Mouse (Mus musculus) liver, embryonic 14.5 days (tissue): Measurements from ENCODE around the gene Kansl2. TPM values are rescaled to one million over a fixed set of nuclear protein-coding genes. Genes with fewer than 3 reads are reported as not detected.

Experiments
- ATAC-seq: fragments of 200-750 bp; cut with Nextera tagmentation; 2 replicates; pipeline ENCODE4 v1.8.0; 2017; ENCODE audit warnings: moderate number of reproducible peaks, mild to moderate bottlenecking, moderate library complexity; ENCODE audit not compliant: insufficient read depth
- DNase-seq, 3 experiments: peaks; one replicate each; pipeline ENCODE4 v3.0.0-alpha.2; 2012 to 2013; ENCODE audit warnings: low read depth in 3 of 3, low spot score in 3 of 3
- H3K27ac ChIP-seq: fragments of 300-500 bp; sonication (generic); 2 replicates; pipeline ENCODE4 v1.5.1; 2014; ENCODE audit warnings: moderate library complexity, mild to moderate bottlenecking, control low read depth, inconsistent platforms
- H3K27me3 ChIP-seq: fragments of 300-500 bp; sonication (generic); 2 replicates; pipeline ENCODE4 v1.6.1; 2014; ENCODE audit warnings: mild to moderate bottlenecking, low read length, moderate library complexity; ENCODE audit not compliant: control insufficient read depth, insufficient read depth
- H3K36me3 ChIP-seq: fragments of 300-500 bp; sonication (generic); replicated peaks from 2 replicates; pipeline ENCODE4 v1.6.1; 2014; ENCODE audit warnings: low read depth; ENCODE audit not compliant: control insufficient read depth, insufficient read depth
- H3K4me1 ChIP-seq, 2 experiments: fragments of 200-500 bp in 1 of 2; fragments of 300-500 bp in 1 of 2; sonication (generic) in 1 of 2; replicated peaks; 2 replicates each; pipeline ENCODE4 v1.6.1; 2012 to 2014; ENCODE audit warnings: antibody characterized with exemption in 1 of 2, inconsistent platforms in 1 of 2, low read length in 1 of 2; ENCODE audit not compliant: control insufficient read depth in 2 of 2, insufficient read depth in 2 of 2
- H3K4me2 ChIP-seq: fragments of 300-500 bp; sonication (generic); 2 replicates; pipeline ENCODE4 v1.6.1; 2014; ENCODE audit warnings: low read depth, mild to moderate bottlenecking, control low read depth, moderate library complexity
- H3K4me3 ChIP-seq, 2 experiments: fragments of 200-500 bp in 1 of 2; fragments of 300-500 bp in 1 of 2; sonication (generic) in 1 of 2; 2 replicates each; pipeline ENCODE4 v1.5.1; 2012 to 2014; ENCODE audit warnings: low read depth in 2 of 2, low read length in 2 of 2, mild to moderate bottlenecking in 2 of 2, control low read depth in 1 of 2, inconsistent platforms in 1 of 2, moderate library complexity in 1 of 2; ENCODE audit not compliant: insufficient read depth in 1 of 2
- H3K9ac ChIP-seq: fragments of 300-500 bp; sonication (generic); replicated peaks from 2 replicates; pipeline ENCODE4 v1.6.1; 2014; ENCODE audit warnings: mild to moderate bottlenecking, control low read depth, moderate library complexity
- H3K9me3 ChIP-seq: fragments of 300-500 bp; sonication (generic); 2 replicates; pipeline ENCODE4 v1.6.1; 2016; ENCODE audit warnings: low read length, mixed read lengths; ENCODE audit not compliant: control insufficient read depth
- CTCF ChIP-seq: IDR thresholded peaks from 2 replicates; pipeline ENCODE4 v1.5.1; 2016; ENCODE audit warnings: antibody characterized with exemption, low read depth, control low read depth
- EP300 ChIP-seq: IDR thresholded peaks from 2 replicates; pipeline ENCODE4 v1.6.1; 2016; ENCODE audit warnings: antibody characterized with exemption, low read depth
- WGBS: fragments of 180-500 bp; shearing (Covaris S2); extraction: QIAGEN DNeasy Blood & Tissue Kit; methylation state at CpG from one replicate; pipeline ENCODE4 v1.1.7; 2014; ENCODE audit not compliant: insufficient replicate concordance; 5-methylcytosine and 5-hydroxymethylcytosine counted together
- polyA plus RNA-seq, 2 experiments: library from polyadenylated mRNA; depleted of rRNA in 1 of 2; stranded (reverse) in 1 of 2; unstranded in 1 of 2; fragments of >200 nt; fragmentation: Nextera tagmentation in 1 of 2; extraction: Ambion mirVana in 1 of 2; gene quantifications; 2 replicates each; pipeline versions ENCODE4 v1.2.1 to v1.2.3; 2012 to 2014

Kansl2 gene
- polyA plus RNA-seq, 2 experiments: 21.7 to 31.1 TPM

DNA sequence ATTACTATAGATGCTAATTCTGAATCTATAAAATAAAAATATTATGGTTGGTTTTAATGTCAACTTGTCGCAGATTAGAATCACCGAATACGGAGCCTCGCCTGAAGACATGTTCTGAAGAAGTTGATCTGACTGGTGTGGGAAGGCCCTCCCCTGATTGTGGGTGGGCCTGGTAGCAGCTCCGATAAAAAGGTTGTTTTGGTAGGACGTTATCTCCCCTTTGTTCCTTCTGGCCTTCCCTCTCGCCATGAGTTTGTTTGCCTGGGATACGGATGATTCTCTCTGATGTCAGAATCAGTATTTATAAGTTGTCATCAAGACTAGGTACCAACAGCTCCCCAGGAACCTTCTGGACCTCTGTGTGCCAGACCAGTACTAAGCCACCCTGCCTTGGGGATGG is 21.8 kb downstream of the Kansl2 start:
- WGBS: 34% methylated on average over 8 of the region's 8 CpGs
- no peaks in the 10 kb centered on the region for H3K27me3 ChIP-seq
- TF ChIP-seq EP300: no peak
- no peak for TF ChIP-seq CTCF
- DNase-seq (no peak), ATAC-seq (no peak)
- H3K9me3 ChIP-seq: no peaks in the 10 kb centered on the region
- peaks cover 0 to 3% of the 10 kb centered on the region in 2 experiments; a peak in 2 of 4 replicates for H3K4me1 ChIP-seq
- H3K4me2 ChIP-seq: no peak overlapping the region
- no peaks in the 10 kb centered on the region for H3K36me3 ChIP-seq
- H3K4me3 ChIP-seq: no peak overlapping the region
- no peak overlapping the region for H3K27ac ChIP-seq
- no peak overlapping the region for H3K9ac ChIP-seq

- Histone ChIP-seq H3K4me2 (peak overlapping the region; percentile 59), H3K27ac (no peak overlapping the region), H3K27me3 (no peaks in the 10 kb centered on the region), H3K4me3 (no peak overlapping the region), H3K9me3 (no peaks in the 10 kb centered on the region), H3K36me3 (no peaks in the 10 kb centered on the region), H3K4me1 (peaks cover 0 to 3% of the 10 kb centered on the region in 2 experiments; a peak in 2 of 4 replicates), H3K9ac (no peak overlapping the region)
- 38% methylated on average over 13 of the region's 13 CpGs for WGBS
- TF ChIP-seq CTCF (no peak), EP300 (no peak)
- no peak for DNase-seq
- ATAC-seq: no peak
These were observed 22.6 kb downstream of the Kansl2 start for GRCm38 (mm10) chr15:98511386-98511928.

DNA sequence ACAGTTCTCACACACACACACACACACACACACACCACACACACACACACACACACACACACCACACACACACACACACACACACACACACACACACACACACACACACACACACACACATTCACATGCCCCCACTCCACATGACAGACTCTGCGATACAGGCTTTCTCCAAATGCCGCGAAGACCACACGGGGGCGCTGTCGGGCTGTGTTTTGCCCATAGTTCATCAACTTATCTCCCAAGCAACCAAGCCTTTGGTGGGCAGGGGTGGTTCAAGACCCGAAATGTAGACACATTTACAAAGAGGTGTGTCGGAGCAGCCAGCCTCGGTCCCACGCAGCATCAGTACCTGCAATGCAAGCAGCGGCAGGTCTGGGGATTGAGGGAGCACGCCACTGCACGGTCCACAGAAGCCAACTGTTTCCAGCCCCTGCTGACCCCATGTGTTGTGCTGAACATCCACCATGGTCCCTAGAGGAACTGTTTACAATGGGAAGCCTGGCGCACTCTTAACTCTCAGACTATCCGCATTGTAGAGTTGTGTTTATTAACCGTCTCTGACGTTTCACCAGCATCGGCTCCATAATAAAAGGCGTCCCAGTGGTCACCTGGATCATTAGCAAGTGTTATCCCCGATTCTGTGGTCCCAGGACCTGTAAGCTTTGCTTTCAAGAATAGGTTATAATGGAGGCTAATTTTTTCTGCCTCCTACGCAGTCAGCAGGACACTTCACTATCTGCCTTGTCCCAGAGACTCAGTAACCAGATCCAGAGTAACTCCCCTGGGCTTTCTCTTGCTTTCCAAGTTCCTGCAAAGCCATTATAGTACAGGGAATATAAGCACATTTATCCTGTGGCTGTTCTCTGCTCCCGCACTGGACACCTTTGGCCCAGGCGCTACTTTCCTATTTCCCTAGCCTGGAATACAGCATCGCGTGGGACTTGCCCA is 23.4 kb downstream of the Kansl2 start:
- no peak overlapping the region for H3K9ac ChIP-seq
- TF ChIP-seq EP300 (no peak), CTCF (peak; percentile 95)
- H3K27ac ChIP-seq: no peak overlapping the region
- ATAC-seq: no peak; the same call in none of the 2 replicates
- WGBS: 28% methylated on average over 25 of the region's 25 CpGs
- peak; percentile 49 to 62 (median 58) for DNase-seq
- no peaks in the 10 kb centered on the region for H3K36me3 ChIP-seq
- peak overlapping the region in 1 of 2 experiments; percentile 23; a peak in 1 of 4 replicates for H3K4me3 ChIP-seq
- no peaks in the 10 kb centered on the region; the same call in 1 of the 2 replicates for H3K27me3 ChIP-seq
- H3K9me3 ChIP-seq: no peaks in the 10 kb centered on the region
- peaks cover 0 to 3% of the 10 kb centered on the region in 2 experiments; a peak in 2 of 4 replicates for H3K4me1 ChIP-seq
- H3K4me2 ChIP-seq: peak overlapping the region; percentile 59

GRCm38 (mm10) chr15:98509387-98509786 is 24.7 kb downstream of the Kansl2 start:
- TF ChIP-seq CTCF: no peak
- no peak for TF ChIP-seq EP300
- DNase-seq (no peak), ATAC-seq (no peak)
- Histone ChIP-seq H3K4me1 (peaks cover 0 to 3% of the 10 kb centered on the region in 2 experiments; a peak in 2 of 4 replicates), H3K27ac (no peak overlapping the region), H3K4me3 (no peak overlapping the region), H3K27me3 (no peaks in the 10 kb centered on the region; the same call in 1 of the 2 replicates), H3K9ac (no peak overlapping the region), H3K9me3 (no peaks in the 10 kb centered on the region), H3K36me3 (no peaks in the 10 kb centered on the region), H3K4me2 (no peak overlapping the region)
- 37% methylated on average over 2 of the region's 2 CpGs for WGBS

DNA sequence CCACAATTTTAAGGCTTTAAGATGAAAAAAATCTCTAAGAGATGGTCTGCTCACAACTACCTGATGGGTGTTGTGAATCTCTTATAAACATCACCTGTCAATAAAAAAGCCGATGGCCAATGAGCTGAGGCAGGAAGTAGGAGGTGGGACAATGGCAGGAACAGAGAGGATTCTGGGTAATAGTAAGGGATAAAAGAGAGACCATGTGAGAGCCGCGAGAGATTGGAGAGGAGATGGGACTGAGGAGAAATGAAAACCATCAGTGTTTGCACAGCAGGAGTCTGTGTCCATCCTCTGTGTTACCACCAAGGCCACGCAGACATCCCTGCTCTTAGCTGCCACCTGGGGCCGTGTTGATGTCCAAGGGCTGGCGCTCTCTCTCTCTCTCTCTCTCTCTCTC is 26.7 kb downstream of the Kansl2 start:
- H3K27me3 ChIP-seq: no peaks in the 10 kb centered on the region; the same call in 1 of the 2 replicates
- TF ChIP-seq EP300: no peak
- no peak for TF ChIP-seq CTCF
- no peaks in the 10 kb centered on the region for H3K36me3 ChIP-seq
- no peak for DNase-seq
- no peak for ATAC-seq
- H3K4me1 ChIP-seq: peaks cover 0 to 2% of the 10 kb centered on the region in 2 experiments; a peak in 2 of 4 replicates
- WGBS: 78% methylated on average over 6 of the region's 6 CpGs
- H3K4me3 ChIP-seq: no peak overlapping the region
- no peaks in the 10 kb centered on the region for H3K9me3 ChIP-seq
- H3K9ac ChIP-seq: no peak overlapping the region
- no peak overlapping the region for H3K27ac ChIP-seq
- H3K4me2 ChIP-seq: no peak overlapping the region
